Mouse (Mus musculus) kidney, postnatal 0 days (tissue): ENCODE measurements at regions not wholly inside any gene's neighbourhood (a gene's known extent, or its start where the extent isn't known, plus 50 kb on each side); places are given as distances from the start of the nearest gene placed in this dataset.

Source experiments
- ATAC-seq: fragments of 200-750 bp; cut with Nextera tagmentation; replicated peaks from 2 replicates; pipeline ENCODE4 v1.8.0; 2017; ENCODE audit warnings: low read depth, moderate number of reproducible peaks, moderate TSS enrichment, moderate library complexity; ENCODE audit not compliant: low FRiP score
- DNase-seq: peaks from one replicate; pipeline ENCODE4 v3.0.0-alpha.2; 2016; ENCODE audit warnings: low spot score
- H3K27ac ChIP-seq: fragments of 300-500 bp; sonication (generic); 2 replicates; pipeline ENCODE4 v1.5.1; 2014; ENCODE audit warnings: mild to moderate bottlenecking
- H3K27me3 ChIP-seq: fragments of 300-500 bp; sonication (generic); 2 replicates; pipeline ENCODE4 v1.6.1; 2014; ENCODE audit warnings: low read length, mixed read lengths; ENCODE audit not compliant: insufficient read depth
- H3K36me3 ChIP-seq: fragments of 300-500 bp; sonication (generic); 2 replicates; pipeline ENCODE4 v1.6.1; 2014; ENCODE audit warnings: low read length, mixed read lengths; ENCODE audit not compliant: insufficient read depth
- H3K4me1 ChIP-seq: fragments of 300-500 bp; sonication (generic); replicated peaks from 2 replicates; pipeline ENCODE4 v1.6.1; 2014; ENCODE audit warnings: antibody characterized with exemption, low read length, mixed read lengths; ENCODE audit not compliant: insufficient read depth
- H3K4me2 ChIP-seq: fragments of 300-500 bp; sonication (generic); 2 replicates; pipeline ENCODE4 v1.6.1; 2014; ENCODE audit warnings: mild to moderate bottlenecking, low read length, moderate library complexity, mixed read lengths
- H3K4me3 ChIP-seq: fragments of 300-500 bp; sonication (generic); replicated peaks from 2 replicates; pipeline ENCODE4 v1.5.1; 2014; ENCODE audit warnings: low read depth, low read length
- H3K9ac ChIP-seq: fragments of 300-500 bp; sonication (generic); 2 replicates; pipeline ENCODE4 v1.6.1; 2014; ENCODE audit warnings: low read depth, low read length
- H3K9me3 ChIP-seq: fragments of 300-500 bp; sonication (generic); replicated peaks from 2 replicates; pipeline ENCODE4 v1.6.1; 2016; ENCODE audit warnings: low read length, inconsistent platforms, mixed read lengths
- CTCF ChIP-seq: IDR thresholded peaks from 2 replicates; pipeline ENCODE4 v1.5.1; 2016; ENCODE audit warnings: antibody characterized with exemption, low read depth, mild to moderate bottlenecking, moderate library complexity
- WGBS: fragments of 180-500 bp; shearing (Covaris S2); extraction: QIAGEN DNeasy Blood & Tissue Kit; methylation state at CpG from one replicate; pipeline ENCODE4 v1.1.7; 2014; 5-methylcytosine and 5-hydroxymethylcytosine counted together

DNA sequence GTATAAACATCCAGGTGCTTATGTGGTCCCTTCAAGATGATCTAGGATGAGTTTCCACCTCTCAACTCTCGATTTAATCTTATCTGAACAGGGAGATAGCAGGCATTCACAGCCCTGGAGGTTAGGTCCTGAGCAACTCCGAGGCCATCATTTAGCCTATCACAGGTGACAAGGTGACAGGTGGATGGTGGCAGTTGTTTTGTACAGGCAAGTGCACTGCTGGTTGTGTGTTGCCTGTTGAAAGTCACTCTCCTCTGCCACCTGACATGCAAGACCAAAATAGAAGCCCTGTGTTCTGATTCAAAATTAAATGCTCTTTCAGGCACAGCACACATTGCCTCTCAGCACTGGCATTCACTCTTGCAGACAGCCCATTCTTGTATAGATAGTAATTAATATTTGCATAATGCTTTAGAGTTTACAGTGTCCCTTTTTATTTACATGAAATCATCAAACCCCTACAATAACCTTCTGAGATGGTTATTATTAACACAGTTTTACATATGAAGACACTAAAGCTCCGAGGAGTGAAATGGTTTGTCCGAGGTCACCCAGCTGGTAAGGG lies 145.9 kb upstream of the Bcl6 start:
- H3K9ac ChIP-seq: no peak overlapping the region
- DNase-seq (no peak), ATAC-seq (no peak)
- WGBS: 84% methylated on average over 4 of the region's 4 CpGs
- no peak for TF ChIP-seq CTCF
- H3K4me2 ChIP-seq: no peak overlapping the region
- no peak overlapping the region for H3K4me3 ChIP-seq
- H3K27ac ChIP-seq: no peak overlapping the region
- no peaks in the 10 kb centered on the region for H3K27me3 ChIP-seq
- no peaks in the 10 kb centered on the region for H3K9me3 ChIP-seq
- H3K4me1 ChIP-seq: no peaks in the 10 kb centered on the region
- H3K36me3 ChIP-seq: no peaks in the 10 kb centered on the region

DNA sequence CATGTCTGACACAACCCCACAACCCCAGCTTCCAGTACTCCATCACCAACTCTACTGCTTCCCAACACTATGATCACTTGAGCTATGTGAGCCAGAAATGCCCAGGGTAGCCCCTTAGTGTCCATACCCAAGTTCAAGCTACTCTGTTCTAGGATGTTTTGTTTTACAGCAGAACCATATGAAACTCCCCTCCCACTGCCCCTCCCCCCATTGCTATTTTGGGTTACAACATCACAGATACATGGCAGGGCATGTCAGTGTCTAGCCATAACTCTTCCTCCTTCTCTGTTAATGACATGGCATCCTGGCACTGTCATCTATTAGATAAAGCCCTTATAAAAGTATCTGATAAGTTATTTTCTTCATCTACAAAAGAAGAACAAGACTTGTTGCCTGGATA lies 142.0 kb upstream of the Bcl6 start:
- Histone ChIP-seq H3K4me2 (no peak overlapping the region), H3K9me3 (no peaks in the 10 kb centered on the region), H3K36me3 (no peaks in the 10 kb centered on the region), H3K9ac (no peak overlapping the region), H3K4me1 (no peaks in the 10 kb centered on the region), H3K4me3 (no peak overlapping the region), H3K27me3 (no peaks in the 10 kb centered on the region), H3K27ac (no peak overlapping the region)
- no peak for TF ChIP-seq CTCF
- no peak for ATAC-seq
- no peak for DNase-seq

DNA sequence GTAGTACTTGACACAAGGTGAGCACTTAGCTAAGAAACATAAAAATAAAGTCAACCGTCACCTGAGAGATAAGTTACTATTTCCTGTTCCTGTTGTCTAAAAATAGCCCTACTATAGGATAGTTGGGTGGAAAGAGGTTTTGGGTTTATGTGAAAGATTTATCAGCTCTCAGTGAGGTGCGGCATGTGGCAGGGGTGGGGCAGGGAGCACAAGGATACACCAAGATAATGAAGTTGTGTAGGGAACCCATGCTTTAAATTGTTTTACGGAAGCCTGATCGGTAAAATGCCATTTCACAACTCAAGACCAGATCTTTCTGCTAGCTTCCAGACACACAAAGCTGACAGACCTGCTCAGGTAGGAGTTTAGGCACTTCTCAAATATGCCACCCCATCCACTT lies 141.0 kb upstream of the Bcl6 start:
- H3K9me3 ChIP-seq: no peaks in the 10 kb centered on the region
- H3K4me3 ChIP-seq: no peak overlapping the region
- H3K4me1 ChIP-seq: no peaks in the 10 kb centered on the region
- DNase-seq: no peak
- TF ChIP-seq CTCF: no peak
- ATAC-seq: no peak
- H3K4me2 ChIP-seq: no peak overlapping the region
- H3K36me3 ChIP-seq: no peaks in the 10 kb centered on the region
- H3K27ac ChIP-seq: no peak overlapping the region
- no peaks in the 10 kb centered on the region for H3K27me3 ChIP-seq
- WGBS: 81% methylated on average over 4 of the region's 4 CpGs
- no peak overlapping the region for H3K9ac ChIP-seq

DNA sequence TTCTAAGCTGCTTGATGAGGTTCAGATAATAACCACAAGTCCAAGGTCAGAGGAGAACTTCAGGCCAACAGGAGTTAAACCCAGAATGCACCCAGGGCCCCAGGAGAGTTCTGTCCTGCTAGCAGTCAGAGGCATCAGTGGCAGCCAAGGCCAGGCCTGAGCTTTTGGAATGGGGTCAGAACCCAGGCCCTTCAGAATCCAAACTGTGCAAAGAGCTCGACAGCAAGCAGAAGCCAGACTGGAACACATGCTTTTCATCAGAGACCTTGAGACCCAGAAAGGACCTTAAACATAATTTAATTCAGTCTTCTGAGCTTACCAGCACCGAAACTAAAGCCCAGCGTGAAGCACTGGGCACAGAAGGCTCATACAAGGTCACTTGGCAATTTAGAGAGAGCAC lies 139.9 kb upstream of the Bcl6 start:
- H3K4me3 ChIP-seq: no peak overlapping the region
- WGBS: 53% methylated on average over 3 of the region's 3 CpGs

DNA sequence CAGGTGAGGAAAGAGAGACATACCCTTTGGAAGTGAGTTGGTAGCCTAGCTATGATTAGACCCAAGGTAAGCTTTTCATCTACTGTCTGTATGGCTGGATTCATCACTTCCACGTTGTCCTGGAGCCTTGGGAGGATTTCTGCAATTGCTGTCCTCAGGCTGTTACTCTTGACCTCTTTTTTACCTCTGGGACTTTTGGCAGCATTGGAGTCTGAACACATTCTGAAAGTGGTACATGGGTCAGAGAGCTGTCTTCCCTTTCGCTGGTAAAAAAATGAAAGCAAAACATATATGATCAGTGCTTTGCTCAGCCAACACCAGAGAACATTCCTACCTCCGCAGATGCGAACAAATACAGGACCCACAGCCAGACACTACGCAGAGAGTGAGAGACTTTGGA lies 136.1 kb upstream of the Bcl6 start:
- H3K4me3 ChIP-seq: no peak overlapping the region
- WGBS: 84% methylated on average over 5 of the region's 5 CpGs
- DNase-seq (no peak), ATAC-seq (no peak)
- no peak for TF ChIP-seq CTCF
- no peak overlapping the region for H3K27ac ChIP-seq
- no peaks in the 10 kb centered on the region for H3K4me1 ChIP-seq
- no peak overlapping the region for H3K9ac ChIP-seq
- no peaks in the 10 kb centered on the region for H3K27me3 ChIP-seq
- no peaks in the 10 kb centered on the region for H3K36me3 ChIP-seq
- no peaks in the 10 kb centered on the region for H3K9me3 ChIP-seq
- no peak overlapping the region for H3K4me2 ChIP-seq

More for the DNA sequence above, 139.9 kb upstream of the Bcl6 start:
- H3K36me3 ChIP-seq: no peaks in the 10 kb centered on the region
- DNase-seq (no peak), ATAC-seq (no peak)
- H3K9me3 ChIP-seq: no peaks in the 10 kb centered on the region
- no peak overlapping the region for H3K4me2 ChIP-seq
- H3K9ac ChIP-seq: no peak overlapping the region
- H3K27ac ChIP-seq: no peak overlapping the region
- H3K4me1 ChIP-seq: no peaks in the 10 kb centered on the region
- H3K27me3 ChIP-seq: no peaks in the 10 kb centered on the region
- no peak for TF ChIP-seq CTCF

DNA sequence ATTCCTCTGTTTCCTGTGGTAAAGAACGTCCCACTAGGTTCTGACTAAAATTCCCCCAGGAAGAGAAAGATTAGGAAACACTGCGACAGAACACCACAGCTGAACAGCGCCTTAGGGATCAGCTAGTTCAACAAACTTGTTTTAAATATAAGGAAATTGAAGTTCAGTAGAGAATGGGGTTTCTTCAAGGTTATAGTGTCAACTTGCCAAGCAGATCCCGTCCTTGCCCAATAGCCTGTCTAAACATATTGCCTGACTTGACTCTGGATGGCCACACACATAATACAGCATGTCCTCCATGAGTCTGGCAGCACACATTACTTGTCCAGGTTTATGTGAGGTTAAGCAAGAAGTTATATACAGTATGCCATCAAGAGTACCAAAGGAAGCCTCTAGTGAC lies 135.4 kb upstream of the Bcl6 start:
- no peak for ATAC-seq
- Histone ChIP-seq H3K4me2 (no peak overlapping the region), H3K36me3 (no peaks in the 10 kb centered on the region), H3K4me1 (no peaks in the 10 kb centered on the region), H3K9me3 (no peaks in the 10 kb centered on the region), H3K9ac (no peak overlapping the region), H3K27me3 (no peaks in the 10 kb centered on the region), H3K4me3 (no peak overlapping the region), H3K27ac (no peak overlapping the region)
- WGBS: 75% methylated on average over 4 of the region's 4 CpGs
- no peak for DNase-seq
- TF ChIP-seq CTCF: no peak

DNA sequence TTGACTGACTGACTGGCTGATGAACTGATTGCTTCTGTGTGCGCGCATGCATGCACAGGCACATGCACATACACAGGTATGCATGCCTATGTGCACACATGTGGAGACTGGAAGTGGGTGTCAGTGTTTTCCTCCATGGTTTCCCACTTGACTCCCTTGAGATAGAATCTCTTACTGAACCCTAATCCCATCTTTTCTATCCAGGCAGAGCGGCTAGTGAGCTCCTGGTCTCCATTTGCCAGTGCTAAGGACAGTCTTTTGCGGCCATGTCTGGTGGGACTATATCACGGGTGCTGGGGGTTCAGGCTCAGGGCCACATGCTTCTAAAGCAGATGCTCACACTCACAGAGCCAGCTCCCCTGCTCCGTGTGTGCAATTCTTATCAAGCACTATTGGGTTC lies 133.0 kb upstream of the Bcl6 start:
- Histone ChIP-seq H3K36me3 (no peaks in the 10 kb centered on the region), H3K9ac (no peak overlapping the region), H3K27ac (no peak overlapping the region), H3K4me2 (no peak overlapping the region), H3K4me3 (no peak overlapping the region), H3K4me1 (no peaks in the 10 kb centered on the region), H3K27me3 (no peaks in the 10 kb centered on the region), H3K9me3 (no peaks in the 10 kb centered on the region)
- DNase-seq (no peak), ATAC-seq (no peak)
- no peak for TF ChIP-seq CTCF
- WGBS: 96% methylated on average over 6 of the region's 6 CpGs
